8 mouse cellular contexts compared by ENCODE assay signal in the genomic region with DNA sequence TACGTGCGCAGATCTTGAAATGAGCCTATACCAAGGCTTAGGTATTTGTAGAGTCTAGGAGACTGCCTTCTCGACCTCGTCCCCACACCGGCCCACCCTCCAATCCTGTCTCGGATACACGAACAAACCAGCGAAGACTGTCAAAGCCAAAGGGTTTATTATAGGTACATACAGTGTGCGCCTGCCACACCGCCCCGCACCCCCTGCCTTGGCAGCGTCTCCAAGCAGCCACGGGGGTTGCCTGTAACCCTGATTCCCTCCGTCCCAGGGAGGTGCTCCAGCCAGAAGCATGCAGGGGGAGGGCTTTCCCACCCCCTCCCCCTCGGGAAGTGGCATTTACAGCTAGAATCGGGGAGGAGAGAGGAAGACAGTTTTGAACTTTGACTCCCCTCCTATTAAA. TPM values are rescaled to one million over a fixed set of nuclear protein-coding genes. Genes with fewer than 3 reads are reported as not detected.
A peak's percentile ranks its signal among the peaks of the same experiment; 100 is the strongest.
DNase-seq lines count a peak whose midpoint lies in the region; ATAC-seq and TF ChIP-seq lines count a peak whose summit lies in the region.

No protein-coding gene starts in this region.

- peak overlapping the region; percentile 90 for H3K4me3 ChIP-seq in spleen, adult 2 months (ENCODE audit: extremely low read depth, insufficient read depth, insufficient read length)
- H3K4me3 ChIP-seq in embryonic facial prominence, embryonic 11.5 days (ENCODE audit: low read depth, low read length): peak overlapping the region; percentile 61
- H3K4me3 ChIP-seq in heart, postnatal 0 days (ENCODE audit: low read depth, low read length): peak overlapping the region; percentile 72
- peak overlapping the region; percentile 83 for H3K4me3 ChIP-seq in midbrain, embryonic 10.5 days

- H3K4me2 ChIP-seq in embryonic facial prominence, embryonic 11.5 days (ENCODE audit: low read depth, low read length): peak overlapping the region; percentile 45
- H3K4me2 ChIP-seq in heart, postnatal 0 days (ENCODE audit: low read depth, low read length): peak overlapping the region; percentile 69

- H3K27me3 ChIP-seq in spleen, adult 2 months (ENCODE audit: control insufficient read depth, insufficient read depth, low read length): no peaks in the 10 kb centered on the region
- peaks cover 3% of the 10 kb centered on the region for H3K27me3 ChIP-seq in embryonic facial prominence, embryonic 11.5 days (ENCODE audit: control insufficient read depth, insufficient read depth, low read length)
- H3K27me3 ChIP-seq in heart, postnatal 0 days (ENCODE audit: control insufficient read depth, insufficient read depth, low read length): no peaks in the 10 kb centered on the region
- H3K27me3 ChIP-seq in midbrain, embryonic 10.5 days (ENCODE audit: low read depth, poor library complexity, severe bottlenecking): peaks cover 45% of the 10 kb centered on the region

- no peak for TF ChIP-seq POLR2A in spleen, adult 2 months (IDR thresholded peaks at IDR 0.05; ENCODE audit: low read depth, low read length)

- peak; percentile 46 for ATAC-seq in embryonic facial prominence, embryonic 11.5 days (replicated peaks; ENCODE audit: insufficient number of reproducible peaks, low FRiP score, low TSS enrichment, low read depth)
- ATAC-seq in heart, postnatal 0 days (ENCODE audit: insufficient read depth, low read depth): peak; percentile 25
- no peak; the same call in 1 of the 2 replicates for ATAC-seq in megakaryocyte progenitor cell, adult 5-6 weeks (replicated peaks; ENCODE audit: poor library complexity)

- no peak for TF ChIP-seq EP300 in heart, postnatal 0 days (IDR thresholded peaks at IDR 0.05; ENCODE audit: low read depth)

- peaks cover 8% of the 10 kb centered on the region for H3K36me3 ChIP-seq in spleen, adult 2 months (ENCODE audit: control insufficient read depth, insufficient read depth, low read length)
- H3K36me3 ChIP-seq in embryonic facial prominence, embryonic 11.5 days (replicated peaks; ENCODE audit: control insufficient read depth, insufficient read depth, low read depth, low read length): no peaks in the 10 kb centered on the region
- peaks cover 8% of the 10 kb centered on the region; the same call in 1 of the 2 replicates for H3K36me3 ChIP-seq in heart, postnatal 0 days (replicated peaks; ENCODE audit: control insufficient read depth, insufficient read depth, low read length)
- peaks cover 22% of the 10 kb centered on the region for H3K36me3 ChIP-seq in midbrain, embryonic 10.5 days

- WGBS in spleen, adult 2 months: 6% methylated on average over 16 of the region's 16 CpGs
- WGBS in embryonic facial prominence, embryonic 11.5 days: 4% methylated on average over 16 of the region's 16 CpGs
- 2% methylated on average over 16 of the region's 16 CpGs for WGBS in heart, postnatal 0 days
- 2% methylated on average over 16 of the region's 16 CpGs for WGBS in midbrain, embryonic 10.5 days

- DNase-seq in spleen, adult 2 months (ENCODE audit: low read depth in 1 of 2, low spot score in 2 of 2): no peak
- DNase-seq in spleen, postnatal 4 days (ENCODE audit: low spot score in 2 of 2): no peak
- DNase-seq in embryonic facial prominence, embryonic 11.5 days (ENCODE audit: low spot score): no peak
- DNase-seq in heart, postnatal 0 days (ENCODE audit: low spot score): no peak
- peak; percentile 39 to 78 for DNase-seq in kidney, postnatal 25 days
- DNase-seq in midbrain, embryonic 10.5 days (ENCODE audit: low spot score): no peak
- DNase-seq in left cerebral cortex, adult 11 months (ENCODE audit: low spot score): no peak

- H3K9me3 ChIP-seq in embryonic facial prominence, embryonic 11.5 days (replicated peaks; ENCODE audit: control insufficient read depth, low read length): no peaks in the 10 kb centered on the region
- H3K9me3 ChIP-seq in heart, postnatal 0 days (replicated peaks; ENCODE audit: control insufficient read depth, low read length): no peaks in the 10 kb centered on the region
- H3K9me3 ChIP-seq in midbrain, embryonic 10.5 days (replicated peaks): no peaks in the 10 kb centered on the region

- H3K9ac ChIP-seq in embryonic facial prominence, embryonic 11.5 days (replicated peaks; ENCODE audit: low read length): peak overlapping the region; percentile 1
- H3K9ac ChIP-seq in heart, postnatal 0 days (replicated peaks; ENCODE audit: low read depth, low read length): peak overlapping the region; percentile 19; the same call in 1 of the 2 replicates

- TF ChIP-seq CTCF in spleen, adult 2 months (IDR thresholded peaks at IDR 0.05; ENCODE audit: extremely low read depth, insufficient read depth, insufficient read length, insufficient replicate concordance): no peak
- TF ChIP-seq CTCF in heart, postnatal 0 days (IDR thresholded peaks at IDR 0.05; ENCODE audit: low read depth): no peak

- H3K27ac ChIP-seq in spleen, adult 2 months (ENCODE audit: insufficient read depth, low read length): peak overlapping the region; percentile 89
- H3K27ac ChIP-seq in embryonic facial prominence, embryonic 11.5 days (replicated peaks; ENCODE audit: low read depth, low read length): no peak overlapping the region
- peak overlapping the region; percentile 61; the same call in 1 of the 2 replicates for H3K27ac ChIP-seq in heart, postnatal 0 days (ENCODE audit: low read depth)
- peak overlapping the region; percentile 67 for H3K27ac ChIP-seq in midbrain, embryonic 10.5 days (replicated peaks)

- H3K4me1 ChIP-seq in spleen, adult 2 months (ENCODE audit: control insufficient read depth, insufficient read depth, insufficient read length): peaks cover 8% of the 10 kb centered on the region
- H3K4me1 ChIP-seq in embryonic facial prominence, embryonic 11.5 days (ENCODE audit: control insufficient read depth, insufficient read depth, low read length): peaks cover 4% of the 10 kb centered on the region; the same call in 1 of the 2 replicates
- peaks cover 22% of the 10 kb centered on the region for H3K4me1 ChIP-seq in heart, postnatal 0 days (ENCODE audit: control insufficient read depth, insufficient read depth)
- H3K4me1 ChIP-seq in midbrain, embryonic 10.5 days: peaks cover 38% of the 10 kb centered on the region

RNA-seq across cellular contexts. Expression of a gene that starts 0.4 kb away (rescaled TPM):
- polyA plus RNA-seq in spleen, adult 2 months (2012; rRNA removed): 130 and 166 TPM in 2 replicates
- polyA plus RNA-seq in embryonic facial prominence, embryonic 11.5 days (2014; fragmentation: Nextera tagmentation; extraction: Ambion mirVana): 50.2 and 57.5 TPM in 2 replicates
- total RNA-seq in heart, postnatal 0 days (2014; rRNA removed; ENCODE audit: low replicate concordance): 16.7 and 21.0 TPM in 2 replicates
- polyA plus RNA-seq in heart, postnatal 0 days (2015; fragmentation: Nextera tagmentation; extraction: Ambion mirVana): 14.2 and 18.3 TPM in 2 replicates
- polyA plus RNA-seq in midbrain, embryonic 10.5 days (2016; fragmentation: Nextera tagmentation; extraction: Ambion mirVana): 71.7 and 77.2 TPM in 2 replicates
- 18.8 and 23.9 TPM in 2 replicates for total RNA-seq in megakaryocyte progenitor cell, adult 5-6 weeks (2015)
- total RNA-seq in megakaryocyte progenitor cell, adult 5-6 weeks (2017): 10.7 and 11.0 TPM in 2 replicates

RNA-seq across cellular contexts. Expression of a gene that starts 1.0 kb away (rescaled TPM):
- polyA plus RNA-seq in spleen, adult 2 months (2012; rRNA removed): 0.47 and 0.54 TPM in 2 replicates
- polyA plus RNA-seq in embryonic facial prominence, embryonic 11.5 days (2014; fragmentation: Nextera tagmentation; extraction: Ambion mirVana): 0.45 TPM in 1 of 2 replicates, not detected in the other
- total RNA-seq in heart, postnatal 0 days (2014; rRNA removed; ENCODE audit: low replicate concordance): 2.0 TPM in 1 of 2 replicates, not detected in the other
- polyA plus RNA-seq in heart, postnatal 0 days (2015; fragmentation: Nextera tagmentation; extraction: Ambion mirVana): 0.46 TPM in 1 of 2 replicates, not detected in the other
- polyA plus RNA-seq in midbrain, embryonic 10.5 days (2016; fragmentation: Nextera tagmentation; extraction: Ambion mirVana): 0.48 and 0.82 TPM in 2 replicates
- total RNA-seq in megakaryocyte progenitor cell, adult 5-6 weeks (2015): not detected in 2 replicates
- not detected in 2 replicates for total RNA-seq in megakaryocyte progenitor cell, adult 5-6 weeks (2017)

RNA-seq across cellular contexts. Expression of a gene that starts 18.8 kb away (rescaled TPM):
- 157 and 164 TPM in 2 replicates for polyA plus RNA-seq in spleen, adult 2 months (2012; rRNA removed)
- 6.3 and 6.6 TPM in 2 replicates for polyA plus RNA-seq in embryonic facial prominence, embryonic 11.5 days (2014; fragmentation: Nextera tagmentation; extraction: Ambion mirVana)
- 150 TPM in 2 replicates for total RNA-seq in heart, postnatal 0 days (2014; rRNA removed; ENCODE audit: low replicate concordance)
- 56.9 and 61.7 TPM in 2 replicates for polyA plus RNA-seq in heart, postnatal 0 days (2015; fragmentation: Nextera tagmentation; extraction: Ambion mirVana)
- 7.0 and 9.0 TPM in 2 replicates for polyA plus RNA-seq in midbrain, embryonic 10.5 days (2016; fragmentation: Nextera tagmentation; extraction: Ambion mirVana)
- 0.05 TPM in 1 of 2 replicates, not detected in the other for total RNA-seq in megakaryocyte progenitor cell, adult 5-6 weeks (2015)
- total RNA-seq in megakaryocyte progenitor cell, adult 5-6 weeks (2017): not detected in 2 replicates

Comparison
In these comparisons a context has a peak if more than half of its experiments do, and no peak if none do; other contexts are left out.
1. DNase-seq: peak in kidney, postnatal 25 days (2 of 2); none in spleen, adult 2 months (0 of 2), spleen, postnatal 4 days (0 of 2), embryonic facial prominence, embryonic 11.5 days (single experiment), heart, postnatal 0 days (single experiment), midbrain, embryonic 10.5 days (single experiment) and left cerebral cortex, adult 11 months (single experiment).
2. Peak in every context shown above with its lines, with median percentiles within 50 percentile points of each other: H3K4me3 ChIP-seq.